Mouse (Mus musculus): ENCODE results near the gene Hddc3.
"Not testable (repeated sequence)": the region's sequence is repeated elsewhere in the genome, so short reads cannot be mapped to it uniquely, and the experiment has no call there.

Gene Hddc3

GRCm38 (mm10) chr7:80342858-80343257, at the start of gene Hddc3:
Gene Hddc3, plus strand, starts transcription at chr7:80343104.
- peak; percentile 83 for DNase-seq (ENCODE audit: low spot score)

- DNase-seq (ENCODE audit: low spot score): peak; percentile 99
These were observed 48.7 kb upstream of the Hddc3 start, which contains the start of gene Prc1 for GRCm38 (mm10) chr7:80294062-80294763. Gene Prc1, plus strand, starts transcription at chr7:80294450.

DNA sequence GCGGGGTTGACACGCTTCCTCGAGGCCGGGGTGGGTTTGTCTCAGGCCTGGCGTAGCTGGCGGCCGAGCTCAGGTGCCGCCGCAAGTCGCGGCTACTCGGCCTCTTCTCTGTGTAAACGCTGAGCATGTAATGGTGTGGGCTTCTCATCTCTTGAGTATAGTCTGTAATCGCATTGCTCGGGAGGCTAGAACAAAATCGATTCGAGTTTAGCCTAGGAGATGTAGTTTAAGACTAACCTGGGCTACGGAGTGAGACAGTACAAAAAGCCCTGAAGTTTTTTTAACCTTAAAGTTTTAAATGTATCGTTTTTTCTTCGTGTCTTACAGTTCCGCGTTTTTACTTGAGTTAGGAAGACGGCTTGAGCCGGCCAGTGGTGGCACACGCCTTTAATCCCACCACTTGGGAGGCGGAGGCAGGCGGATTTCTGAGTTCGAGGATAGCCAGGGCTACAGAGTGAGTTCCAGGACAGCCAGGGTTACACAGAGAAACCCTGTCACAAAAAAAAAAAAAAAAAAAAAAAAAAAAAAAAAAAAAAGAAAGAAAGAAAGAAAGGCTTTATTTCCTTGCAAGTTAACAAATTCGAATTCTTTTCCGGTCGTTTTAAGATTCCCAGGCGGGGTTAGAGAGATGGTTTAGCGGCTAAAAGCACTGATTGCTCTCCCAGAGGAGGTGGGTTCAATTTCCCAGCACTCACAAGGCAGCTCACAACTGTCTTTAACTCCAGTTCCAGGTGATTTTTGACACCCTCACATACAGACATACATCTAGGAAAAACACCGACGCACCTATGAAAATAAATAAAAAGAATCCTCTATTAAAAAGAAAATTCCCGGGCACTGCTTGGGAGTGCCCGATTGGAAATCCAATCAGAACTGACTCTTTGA, 47.9 kb upstream of the Hddc3 start:
- no peak for DNase-seq (ENCODE audit: low spot score)

GRCm38 (mm10) chr7:80296462-80296861, 46.4 kb upstream of the Hddc3 start:
- no peak for DNase-seq (ENCODE audit: low spot score)

- no peak for DNase-seq (ENCODE audit: low spot score)
These were observed 45.9 kb upstream of the Hddc3 start for GRCm38 (mm10) chr7:80297041-80297440.

DNA sequence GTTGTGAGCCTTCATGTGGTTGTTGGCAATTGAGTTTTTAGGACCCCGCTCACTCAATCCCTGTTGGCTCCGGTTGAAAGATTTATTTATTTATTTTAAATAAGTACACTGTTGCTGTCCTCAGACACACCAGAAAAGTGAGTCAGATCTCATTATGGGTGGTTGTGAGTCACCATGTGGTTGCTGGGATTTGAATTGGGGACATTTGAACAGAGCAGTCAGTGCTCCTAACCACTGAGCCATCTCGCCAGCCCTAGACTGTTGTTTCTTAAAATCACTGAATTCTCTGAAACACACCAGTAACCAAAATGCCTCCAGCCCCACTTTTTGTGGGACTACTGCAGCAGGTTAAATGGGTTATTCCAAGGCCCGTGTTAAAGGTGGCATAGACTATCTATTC, 44.1 kb upstream of the Hddc3 start:
- DNase-seq (ENCODE audit: low spot score): no peak

GRCm38 (mm10) chr7:80299568-80299967, 43.3 kb upstream of the Hddc3 start:
- DNase-seq (ENCODE audit: low spot score): no peak

DNA sequence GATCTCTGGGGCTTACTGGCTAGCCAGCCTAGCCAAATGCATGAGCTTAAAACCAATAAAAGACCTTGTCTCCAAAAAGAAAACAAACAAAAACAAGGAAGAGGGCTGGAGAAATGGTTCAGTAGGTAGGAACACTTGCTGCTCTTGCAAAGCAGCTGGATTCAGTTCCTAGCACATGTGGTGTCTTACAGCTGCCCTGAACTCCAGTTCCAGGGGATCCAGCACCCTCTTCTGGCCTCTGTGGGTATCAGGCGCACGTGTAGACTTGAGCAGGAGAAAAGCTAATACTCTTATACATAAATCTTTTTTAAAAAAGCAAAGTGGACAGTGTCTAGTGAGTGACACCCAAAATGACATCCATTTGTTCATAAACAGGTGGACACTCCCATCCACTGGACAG, 41.4 kb upstream of the Hddc3 start:
- DNase-seq (ENCODE audit: low spot score): no peak

GRCm38 (mm10) chr7:80307766-80308165, 35.1 kb upstream of the Hddc3 start:
- DNase-seq (ENCODE audit: low spot score): no peak

- DNase-seq (ENCODE audit: low spot score): no peak
These were observed 32.1 kb upstream of the Hddc3 start for GRCm38 (mm10) chr7:80310771-80311170.

- no peak for DNase-seq (ENCODE audit: low spot score)
These were observed 27.2 kb upstream of the Hddc3 start for GRCm38 (mm10) chr7:80315733-80316132.

DNA sequence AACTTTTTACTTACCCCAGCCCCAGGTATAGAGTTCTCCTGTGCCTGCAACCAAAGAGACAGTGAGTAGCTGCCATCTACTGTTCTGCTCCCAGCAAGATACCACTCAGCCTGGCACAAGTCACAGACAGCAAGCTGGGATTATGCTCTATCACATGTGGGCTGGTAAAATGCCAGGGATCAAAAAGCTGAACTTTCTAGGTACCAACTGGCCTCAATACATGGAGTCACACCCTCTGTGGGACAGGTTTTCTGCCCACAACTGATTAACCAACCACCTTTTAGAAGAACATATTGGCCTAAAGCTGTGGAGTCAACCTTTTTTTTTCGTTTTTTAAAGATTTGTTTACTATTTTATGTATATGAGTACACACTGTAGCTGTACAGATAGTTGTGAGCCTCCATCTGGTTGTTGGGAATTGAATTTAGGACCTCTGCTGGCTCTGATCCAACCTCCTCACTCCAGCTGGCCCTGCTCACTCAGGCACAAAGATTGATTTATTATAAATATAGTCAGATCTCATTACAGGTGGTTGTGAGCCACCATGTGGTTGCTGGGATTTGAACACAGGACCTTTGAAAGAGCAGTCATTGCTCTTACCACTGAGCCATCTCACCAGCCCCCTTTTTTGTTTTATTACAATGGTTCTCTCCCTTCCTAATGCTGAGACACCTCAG, 25.3 kb upstream of the Hddc3 start:
- DNase-seq (ENCODE audit: low spot score): no peak

DNA sequence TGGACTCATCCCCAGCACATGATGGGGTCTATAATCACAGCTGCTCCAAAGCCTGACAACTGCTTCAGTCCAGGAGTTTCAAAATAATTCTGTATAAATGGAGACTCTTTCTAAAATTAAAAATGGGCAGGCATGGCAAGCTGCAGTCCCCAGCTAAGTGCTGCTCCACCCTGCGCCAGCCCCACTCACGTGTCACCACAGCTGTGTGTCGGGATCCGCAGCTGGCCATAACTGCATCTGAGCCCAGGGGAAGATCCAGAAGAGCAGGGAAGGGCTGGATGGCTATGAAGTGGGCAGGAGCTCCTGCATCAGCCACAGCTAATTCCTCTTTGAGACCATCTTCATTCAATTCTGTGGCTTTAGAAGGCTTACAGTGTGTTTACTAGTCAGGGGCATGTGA, 24.2 kb upstream of the Hddc3 start:
- no peak for DNase-seq (ENCODE audit: low spot score)

GRCm38 (mm10) chr7:80319846-80320496, 22.9 kb upstream of the Hddc3 start:
- DNase-seq (ENCODE audit: low spot score): no peak

- DNase-seq (ENCODE audit: low spot score): no peak
These were observed 19.6 kb upstream of the Hddc3 start for GRCm38 (mm10) chr7:80323336-80323735.

DNA sequence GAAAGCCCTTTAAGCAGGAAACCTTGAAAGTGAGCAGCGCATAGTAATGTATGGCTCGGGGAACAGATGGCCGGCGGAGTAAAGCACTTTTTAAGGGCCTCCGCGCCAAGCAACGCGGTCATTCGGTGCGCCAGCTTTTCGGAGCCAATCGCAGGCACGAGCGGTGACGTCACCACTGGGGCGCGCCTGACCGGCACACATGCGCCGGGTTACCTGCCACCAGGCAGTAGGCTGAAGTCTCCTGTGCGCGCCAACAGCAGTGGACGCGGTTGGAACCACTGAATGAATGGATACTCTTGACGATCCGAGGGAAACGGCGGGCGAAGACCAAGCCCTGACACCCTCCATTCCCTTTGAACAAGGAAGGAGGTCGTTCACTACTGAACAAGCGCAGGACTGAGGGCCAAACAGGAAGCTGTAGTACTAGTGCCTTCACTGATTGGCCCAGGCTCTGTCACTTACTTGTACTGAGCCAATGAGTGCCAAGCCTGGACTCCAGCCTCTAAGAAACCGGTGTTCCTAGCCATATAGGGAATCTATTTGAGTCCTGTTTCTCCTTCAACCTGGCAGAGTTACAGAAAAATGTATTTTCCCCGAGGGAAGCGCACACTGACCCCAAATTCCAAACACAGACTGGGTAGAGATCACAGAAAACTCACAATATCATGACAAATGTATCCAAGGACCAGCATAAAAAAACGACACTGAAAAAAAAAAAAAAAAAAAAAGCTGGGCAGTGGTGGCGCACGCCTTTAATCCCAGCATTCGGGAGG, 18.7 kb upstream of the Hddc3 start, which contains the start of gene Rccd1:
TSS of gene Rccd1 (minus strand) at position 412 of the 773 bp plus-strand sequence.
- DNase-seq (ENCODE audit: low spot score): peak; percentile 96

DNA sequence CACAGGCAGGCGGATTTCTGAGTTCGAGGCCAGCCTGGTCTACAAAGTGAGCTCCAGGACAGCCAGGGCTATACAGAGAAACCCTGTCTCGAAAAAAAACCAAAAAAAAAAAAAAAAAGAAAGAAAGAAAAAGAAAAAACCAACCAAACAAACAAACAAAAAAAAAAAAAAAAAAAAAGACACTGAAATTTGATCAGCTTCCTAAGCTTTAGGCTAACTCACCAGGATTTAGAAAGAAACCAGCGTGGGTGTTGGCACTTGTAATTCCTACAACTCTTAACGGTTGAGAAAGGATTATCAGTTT, 18.1 kb upstream of the Hddc3 start:
- not testable (repeated sequence) for DNase-seq (ENCODE audit: low spot score)

GRCm38 (mm10) chr7:80325292-80325868, 17.5 kb upstream of the Hddc3 start:
- DNase-seq (ENCODE audit: low spot score): no peak

DNA sequence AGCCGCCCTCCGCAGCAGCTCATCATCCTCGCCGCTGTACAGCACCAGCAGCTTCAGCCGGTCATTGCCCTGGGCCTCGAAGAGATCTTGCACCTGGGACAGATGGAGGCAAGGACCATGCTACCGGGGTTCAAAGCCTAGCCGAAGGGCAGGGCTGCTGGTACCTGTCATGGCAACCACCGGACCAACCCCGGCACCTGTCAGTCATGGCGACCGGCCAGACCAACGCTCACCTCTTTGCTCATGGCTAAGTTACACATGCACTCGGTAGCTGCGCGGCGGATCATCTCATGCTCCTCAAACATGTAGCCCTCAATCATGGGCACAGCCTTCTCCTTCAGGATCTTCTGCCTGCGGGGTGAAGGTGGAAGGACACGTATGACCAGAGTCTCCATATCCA, 16.8 kb upstream of the Hddc3 start:
- no peak for DNase-seq (ENCODE audit: low spot score)

GRCm38 (mm10) chr7:80330278-80330677, 12.6 kb upstream of the Hddc3 start:
- DNase-seq (ENCODE audit: low spot score): no peak

- DNase-seq (ENCODE audit: low spot score): no peak
These were observed 11.5 kb upstream of the Hddc3 start for GRCm38 (mm10) chr7:80331433-80331832.
